Mouse (Mus musculus) heart, postnatal 4 days (tissue): ENCODE measurements around the gene Syt2. TPM values are rescaled to one million over a fixed set of nuclear protein-coding genes. Genes with fewer than 3 reads are reported as not detected.
A peak's percentile ranks its signal among the peaks of the same experiment; 100 is the strongest.

Experiments
- DNase-seq: peaks from one replicate; pipeline ENCODE4 v3.0.0; 2021
- total RNA-seq, 2 experiments: library from RNA; stranded (reverse); gene quantifications; 2 replicates each; pipeline ENCODE4 v1.2.3; 2021

Gene Syt2
- total RNA-seq, 2 experiments from 2014 or later, result 0.05 TPM; not detected in 1

DNA sequence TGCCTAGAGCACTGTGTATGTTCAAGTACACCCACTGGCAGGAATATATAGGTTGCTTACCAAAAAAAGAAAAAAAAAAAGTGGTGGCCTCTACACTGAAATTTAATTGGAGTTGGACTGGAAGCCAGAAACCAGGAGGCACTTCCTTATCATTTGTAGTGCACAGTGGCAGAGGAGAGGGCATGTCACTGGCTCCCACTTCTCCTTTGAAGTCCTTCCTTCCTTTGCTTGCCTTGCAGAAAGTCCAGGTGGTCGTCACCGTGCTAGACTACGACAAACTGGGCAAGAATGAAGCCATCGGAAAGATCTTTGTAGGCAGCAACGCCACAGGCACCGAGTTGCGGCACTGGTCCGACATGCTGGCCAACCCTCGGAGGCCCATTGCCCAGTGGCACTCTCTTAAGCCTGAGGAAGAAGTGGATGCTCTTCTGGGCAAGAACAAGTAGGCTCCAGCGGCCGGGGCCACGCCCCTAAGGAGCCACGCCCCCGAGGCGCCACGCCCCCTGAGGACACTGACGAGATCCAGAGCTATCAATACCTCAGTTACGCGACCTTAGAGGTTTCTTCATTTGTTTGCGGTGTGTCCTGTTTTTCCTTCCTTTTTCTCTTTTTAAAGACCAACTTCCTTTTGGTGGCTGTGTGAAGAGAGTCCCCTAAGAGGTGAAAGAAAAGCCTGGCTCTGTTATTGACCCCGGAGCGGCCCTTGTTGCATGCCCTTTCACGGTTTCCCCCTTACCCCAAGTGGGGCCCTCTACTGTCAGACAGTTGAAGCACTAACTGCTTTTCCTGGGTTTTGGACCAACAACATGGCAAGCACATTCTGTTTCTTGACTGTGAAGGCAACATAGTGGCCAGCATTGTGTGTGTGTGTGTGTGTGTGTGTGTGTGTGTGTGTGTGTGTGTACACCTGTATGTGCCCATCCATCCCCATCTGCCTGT, 101.0 kb downstream of the Syt2 start:
- peak; percentile 63 for DNase-seq

DNA sequence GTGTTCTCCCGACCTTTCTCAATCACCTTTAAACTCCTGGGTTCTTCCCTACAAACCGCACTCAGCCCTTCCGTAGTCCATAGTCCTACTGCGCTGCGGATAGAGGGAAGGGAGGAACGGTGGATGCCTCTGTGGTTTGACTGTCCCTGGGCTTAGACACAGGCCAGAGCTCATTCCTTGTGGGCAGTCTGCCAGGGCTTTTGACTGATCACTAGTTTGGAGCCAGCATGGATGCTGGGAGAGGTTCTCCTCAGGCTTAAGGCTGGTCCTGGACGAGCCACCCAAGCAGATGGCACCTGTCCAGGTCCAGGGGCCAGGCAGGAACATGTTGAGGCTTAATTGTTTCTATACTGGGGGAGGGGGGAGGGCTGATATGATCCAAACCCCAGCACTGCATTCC, 103.4 kb downstream of the Syt2 start:
- peak; percentile 79 for DNase-seq

DNA sequence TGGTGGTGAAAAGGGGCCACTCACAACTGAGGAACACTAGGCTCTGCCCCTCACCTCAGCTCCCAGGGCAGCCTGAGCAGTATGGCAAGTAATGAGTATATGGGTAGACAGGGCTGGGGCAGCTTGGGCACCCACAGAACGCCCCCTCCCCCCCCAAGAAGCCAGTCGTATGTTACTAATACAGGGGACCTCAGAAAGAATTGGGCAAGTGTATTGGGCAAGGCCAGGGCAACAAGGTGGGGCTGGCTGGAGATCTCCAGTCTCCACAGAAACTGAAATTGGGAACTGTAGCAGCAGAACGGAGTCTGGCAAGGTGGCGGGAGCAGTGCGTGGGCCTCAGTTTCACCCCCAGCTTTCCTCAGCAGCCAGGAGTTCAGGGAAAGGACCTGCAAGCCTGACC, 106.0 kb downstream of the Syt2 start:
- no peak for DNase-seq

DNA sequence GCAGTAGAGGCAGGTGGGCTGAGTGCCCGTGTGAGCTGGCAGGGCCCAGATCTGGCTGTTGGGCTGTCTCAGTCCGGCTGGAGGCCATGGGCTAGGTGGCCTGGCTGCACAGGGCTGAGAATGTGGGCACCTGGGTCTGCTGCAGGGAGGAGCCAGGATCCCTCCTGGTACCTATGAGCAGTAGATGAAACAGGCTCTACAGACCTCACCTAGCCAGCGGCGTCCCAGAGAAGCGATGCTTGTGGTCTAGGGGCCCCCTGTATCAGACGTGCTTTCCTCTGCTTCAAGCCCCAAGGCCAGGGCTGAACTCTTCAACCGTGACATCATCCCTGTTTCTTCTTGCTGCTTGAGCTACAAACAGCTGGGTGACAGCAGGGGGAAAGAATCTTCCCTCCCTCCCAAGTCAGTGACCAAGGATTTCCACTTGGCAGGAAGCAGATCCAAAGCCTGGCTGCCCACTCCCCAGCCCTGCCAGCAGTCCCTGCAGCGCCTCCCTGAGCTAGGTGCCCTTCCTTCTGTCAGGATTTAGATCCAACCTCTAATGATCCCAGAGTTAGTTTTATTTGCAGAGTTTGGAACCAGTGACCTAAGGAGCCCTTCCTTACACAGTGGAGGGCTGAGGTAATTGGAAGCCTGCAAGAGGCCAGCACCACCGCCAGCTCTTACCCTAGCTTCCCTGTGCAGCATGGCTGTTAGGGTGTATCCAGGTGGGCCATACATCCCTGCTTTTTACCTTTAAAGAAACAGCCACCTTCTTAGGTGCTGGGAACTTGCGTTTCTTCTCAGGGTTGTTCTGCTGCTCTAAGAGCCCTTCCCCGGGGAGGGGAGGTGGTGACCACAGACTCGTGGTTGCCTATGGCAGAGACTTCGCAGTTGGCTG, 107.5 kb downstream of the Syt2 start:
- DNase-seq, result peak; percentile 66

DNA sequence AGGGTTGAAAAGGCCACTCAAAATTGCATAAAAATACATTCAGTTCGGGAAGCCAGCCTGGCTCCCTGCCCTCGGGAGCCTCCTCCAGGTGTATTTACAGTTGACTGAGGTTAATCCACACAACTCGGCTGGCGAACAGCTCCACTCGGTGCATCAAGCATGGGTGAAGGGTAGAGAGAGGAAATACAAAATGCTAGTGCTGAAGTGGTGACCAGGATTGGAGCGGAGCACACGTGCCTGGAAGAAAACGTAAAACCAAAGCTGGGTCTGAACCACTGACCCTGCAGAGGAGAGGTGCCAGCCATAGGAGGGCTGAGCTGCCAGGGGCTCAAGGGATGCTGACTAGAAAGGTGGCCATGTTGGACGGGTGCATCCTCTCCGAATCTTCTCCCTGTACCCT, 108.3 kb downstream of the Syt2 start:
- DNase-seq, result no peak

DNA sequence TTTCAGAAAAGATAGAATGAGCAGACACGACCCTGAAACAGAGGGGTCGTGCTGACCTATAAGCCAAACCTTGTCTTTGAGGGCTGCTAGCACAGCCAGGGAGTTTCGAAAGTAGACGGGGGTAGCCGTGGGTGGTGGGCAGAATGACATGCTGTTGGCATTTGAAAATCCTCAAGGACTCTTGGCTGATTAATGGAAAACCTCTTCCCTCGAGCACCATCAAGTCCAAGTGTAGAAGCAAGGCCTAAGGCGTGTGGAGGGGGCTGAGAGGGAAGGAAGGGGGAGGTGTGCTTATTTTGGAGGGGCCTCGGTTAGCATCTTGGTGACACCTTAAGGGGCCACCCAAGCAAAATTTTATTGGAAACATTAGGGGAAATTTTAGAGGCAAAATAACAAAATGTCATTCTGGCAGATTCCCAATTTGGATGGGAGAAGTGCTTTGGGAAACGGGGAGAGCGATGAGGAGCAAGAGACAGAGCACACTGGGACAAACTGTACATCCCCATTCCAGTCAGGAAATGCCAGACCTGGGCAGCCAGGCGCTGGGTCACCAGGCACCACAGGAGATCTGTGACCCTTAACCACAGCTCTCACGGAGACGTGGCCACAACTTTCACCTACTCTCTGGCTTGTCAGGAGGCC, 109.2 kb downstream of the Syt2 start:
- no peak for DNase-seq

DNA sequence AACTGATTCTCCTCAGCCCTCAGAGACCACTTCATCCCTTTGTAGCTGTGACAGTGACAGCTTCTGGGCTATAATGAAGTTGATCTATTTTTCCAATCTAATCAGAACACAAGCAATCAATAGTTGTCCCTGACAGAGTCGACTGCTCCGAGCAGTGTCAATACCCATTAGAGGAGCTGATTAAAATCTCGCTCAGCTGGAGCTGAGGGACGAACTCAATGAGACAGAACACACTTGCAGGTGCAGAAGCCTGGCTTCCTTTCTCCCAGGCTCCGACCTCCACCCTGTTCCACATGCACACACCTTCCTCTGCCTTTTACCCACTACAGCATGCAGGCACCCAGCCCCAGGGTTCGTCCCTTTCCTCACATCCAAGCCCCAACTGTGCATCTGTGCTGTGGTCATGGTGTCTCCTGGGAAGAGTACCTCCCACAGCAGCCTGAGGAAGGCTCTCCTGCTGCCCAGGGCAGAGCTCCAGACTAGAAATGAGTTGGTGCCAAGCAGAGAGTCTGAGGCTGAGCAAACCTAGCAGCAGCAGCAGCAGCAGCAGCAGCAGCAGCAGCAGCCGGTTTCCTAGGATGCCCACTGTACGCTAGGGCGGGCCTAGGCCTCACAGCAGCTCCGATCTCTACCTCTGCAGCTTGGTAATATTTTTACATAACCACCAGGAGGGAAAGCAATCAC, 109.9 kb downstream of the Syt2 start:
- DNase-seq, result no peak

DNA sequence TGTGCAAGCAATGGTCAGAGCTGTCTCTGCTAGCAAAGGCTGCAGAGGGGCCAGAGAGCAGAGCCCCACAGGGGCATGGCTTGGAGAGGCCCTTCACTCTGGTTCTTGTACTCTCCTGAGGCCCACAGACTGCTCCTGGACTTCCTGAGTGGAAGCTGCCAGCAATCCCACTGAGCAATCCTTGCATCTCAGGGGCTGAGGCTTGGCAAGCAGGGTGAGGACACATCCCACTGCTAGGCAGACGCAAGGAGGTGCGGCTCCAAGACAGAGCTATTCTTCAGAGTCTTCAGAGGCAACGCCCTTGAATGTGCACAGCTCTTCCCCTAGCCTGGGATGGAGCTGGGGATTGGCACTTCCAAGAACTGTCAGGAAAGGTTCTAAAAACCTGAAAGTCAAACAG, 110.8 kb downstream of the Syt2 start:
- no peak for DNase-seq

DNA sequence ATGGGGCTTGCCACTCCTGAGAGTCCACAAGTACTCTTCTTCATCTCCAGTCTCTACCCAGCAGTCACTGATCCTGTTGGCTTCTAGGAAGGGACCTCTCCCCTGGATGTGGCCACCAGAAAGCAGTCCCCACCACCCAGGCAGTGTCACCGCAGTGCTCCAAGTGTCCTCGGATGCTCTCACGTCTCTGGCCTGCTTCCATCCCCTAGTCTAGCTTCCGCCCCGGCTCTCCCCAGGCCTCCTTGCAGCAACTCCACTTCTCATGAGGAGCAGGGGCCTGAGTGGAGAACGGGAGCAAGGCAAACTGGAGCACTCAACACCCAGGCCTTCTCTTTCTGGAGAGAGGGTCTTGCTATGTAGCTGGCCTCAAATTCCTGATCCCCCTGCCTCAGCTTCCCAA, 112.7 kb downstream of the Syt2 start:
- DNase-seq, result peak; percentile 54

DNA sequence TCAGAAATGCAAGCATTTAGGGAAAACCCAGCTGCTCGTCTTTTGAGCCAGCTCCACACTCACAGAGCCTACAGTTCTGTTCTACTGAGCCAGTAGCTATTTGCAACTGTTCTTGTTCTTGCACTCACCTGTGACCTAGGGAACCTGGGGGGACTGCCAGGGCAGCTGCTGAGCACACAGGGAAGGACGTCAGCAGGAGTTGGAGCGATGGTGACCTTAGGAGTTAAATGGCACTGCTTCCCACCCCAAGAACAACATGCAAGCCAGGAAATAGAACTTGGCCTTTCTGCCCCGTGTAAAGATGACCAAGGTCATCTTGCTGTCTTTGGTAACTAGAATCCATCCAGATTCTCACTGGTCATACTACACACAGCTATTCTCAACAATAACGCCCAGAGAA, 114.2 kb downstream of the Syt2 start:
- DNase-seq, result no peak

DNA sequence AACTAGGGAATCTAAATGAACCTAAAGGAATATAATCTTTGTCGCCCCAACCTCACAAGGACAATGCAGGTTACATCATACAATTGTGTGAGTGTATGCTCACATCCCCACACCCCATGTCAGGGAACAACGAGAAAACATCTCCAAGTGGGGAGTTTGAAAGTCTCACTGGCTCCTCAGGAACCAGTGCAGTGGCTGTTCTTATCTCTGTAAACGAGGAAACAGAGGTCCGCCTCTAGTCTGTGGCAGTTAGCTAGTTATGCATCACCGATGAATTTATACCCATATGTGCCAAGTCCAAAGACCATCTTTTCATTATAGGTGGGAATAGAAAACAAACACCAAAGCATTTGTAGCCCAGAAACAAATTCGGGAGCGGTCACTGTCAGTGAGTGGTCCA, 115.1 kb downstream of the Syt2 start:
- no peak for DNase-seq

DNA sequence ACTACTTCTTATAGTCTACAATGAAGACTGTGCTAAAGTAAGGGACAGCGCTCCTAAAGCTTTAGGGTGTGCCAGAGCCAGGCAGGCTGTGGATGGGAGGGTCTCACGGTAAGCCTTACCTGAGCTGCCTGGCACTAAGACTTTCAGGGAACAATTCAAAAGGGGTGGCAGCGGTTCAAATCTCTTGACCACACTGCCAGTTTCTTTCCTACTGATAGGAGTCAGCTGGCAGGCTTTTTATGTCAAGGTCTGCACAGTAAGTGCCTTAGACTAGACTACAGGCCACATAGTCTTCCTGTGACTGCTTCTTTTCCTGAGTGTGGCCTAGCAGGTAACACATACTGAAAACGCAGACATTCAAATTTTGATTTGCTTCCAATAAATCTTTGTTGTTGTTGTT, 116.8 kb downstream of the Syt2 start:
- no peak for DNase-seq

DNA sequence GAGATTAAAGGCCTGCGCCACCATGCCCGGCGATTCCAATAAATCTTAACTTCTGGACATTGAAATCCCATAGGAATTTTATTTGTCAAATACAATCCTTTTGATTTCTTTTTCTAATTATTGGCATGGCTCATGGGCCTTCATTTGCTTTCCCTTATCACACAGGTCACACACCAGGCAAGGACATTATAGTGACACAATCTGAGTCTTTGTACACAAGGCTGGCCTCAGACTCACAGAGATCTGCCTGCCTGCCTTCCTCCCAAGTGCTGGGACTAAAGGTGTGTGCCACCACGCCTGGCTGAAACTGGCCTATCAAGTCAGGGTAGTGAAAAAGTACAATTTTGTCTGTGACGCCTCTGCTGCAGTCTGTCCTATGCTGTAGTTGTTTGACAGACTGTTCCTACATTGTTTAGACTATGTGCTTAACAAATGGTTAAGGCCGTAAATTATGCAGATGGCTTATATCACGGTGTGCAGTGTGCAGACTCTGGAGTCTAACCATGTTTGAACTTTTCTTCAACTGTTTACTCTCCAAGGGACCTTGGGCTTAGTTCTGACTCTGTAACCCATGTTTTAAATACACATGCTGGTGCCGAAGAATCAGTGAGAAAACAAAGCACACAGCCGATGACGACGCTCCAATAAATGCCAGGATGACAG, 117.4 kb downstream of the Syt2 start:
- no peak for DNase-seq

DNA sequence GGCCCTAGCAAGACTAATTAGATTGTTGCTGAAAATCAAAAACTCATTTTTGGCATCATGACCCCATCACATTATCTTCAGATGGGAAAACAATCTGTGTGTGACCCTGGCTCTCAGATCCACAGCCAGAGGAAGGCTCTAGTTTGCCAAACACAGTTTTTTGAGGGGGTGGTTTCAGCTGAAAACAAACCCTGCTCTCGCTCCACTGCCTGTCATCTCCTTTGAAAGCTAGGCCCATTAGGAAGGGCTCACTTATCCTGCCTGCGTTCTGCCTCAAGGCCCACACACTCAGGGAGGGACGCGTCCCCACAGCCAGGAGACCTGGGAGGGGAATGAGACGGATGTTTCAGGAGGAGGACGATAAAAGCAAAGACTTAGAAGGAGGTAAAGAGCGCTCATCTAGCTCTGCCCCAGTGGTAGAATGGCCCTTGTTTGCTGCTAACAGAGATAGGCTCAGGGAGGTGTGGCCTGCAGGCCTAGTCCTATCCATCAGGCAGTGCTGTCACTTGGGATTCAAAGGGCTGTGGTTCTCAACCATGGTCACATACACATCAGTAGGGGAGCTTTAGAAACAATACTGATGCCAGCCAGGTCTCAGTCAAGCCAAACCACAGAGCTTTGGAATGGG, 118.5 kb downstream of the Syt2 start:
- DNase-seq, result no peak

DNA sequence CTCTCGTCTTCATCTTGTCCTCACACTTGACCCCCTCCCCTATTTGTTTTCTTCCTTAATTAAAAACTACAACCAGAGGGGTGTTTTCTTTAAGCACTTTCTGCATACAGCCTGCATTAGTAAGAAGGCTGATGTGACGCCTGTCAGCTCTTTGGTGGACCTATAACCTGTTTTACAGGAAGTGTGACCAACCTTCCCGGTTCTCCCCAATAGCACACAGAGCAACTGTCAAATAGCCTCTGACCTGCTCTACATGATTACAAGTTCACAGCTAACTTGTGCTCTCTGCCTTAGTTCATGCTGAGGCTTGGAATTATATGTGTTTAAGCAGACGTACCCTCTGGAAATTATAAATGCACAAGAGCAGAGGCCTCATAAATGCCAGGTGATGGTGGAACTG, 120.0 kb downstream of the Syt2 start:
- DNase-seq, result no peak

DNA sequence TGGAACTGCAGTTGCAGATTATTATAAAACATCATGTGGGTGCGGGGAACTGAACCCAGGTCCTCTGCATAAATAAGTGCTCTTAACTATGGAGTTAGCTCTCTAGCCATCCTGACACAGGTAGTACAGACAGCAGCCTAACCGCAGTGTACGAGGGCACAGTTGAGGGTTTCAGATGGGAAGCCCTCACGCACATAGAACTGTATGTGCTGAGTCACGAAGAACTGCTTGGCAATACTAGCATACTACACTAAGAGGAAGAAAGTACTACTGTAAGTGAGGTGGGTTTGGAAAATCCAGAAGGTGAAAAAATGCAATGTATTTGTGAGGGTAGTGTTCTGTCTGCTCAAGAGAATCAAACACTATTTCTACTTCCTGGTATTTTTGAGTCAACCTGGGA, 123.8 kb downstream of the Syt2 start:
- DNase-seq, result no peak

DNA sequence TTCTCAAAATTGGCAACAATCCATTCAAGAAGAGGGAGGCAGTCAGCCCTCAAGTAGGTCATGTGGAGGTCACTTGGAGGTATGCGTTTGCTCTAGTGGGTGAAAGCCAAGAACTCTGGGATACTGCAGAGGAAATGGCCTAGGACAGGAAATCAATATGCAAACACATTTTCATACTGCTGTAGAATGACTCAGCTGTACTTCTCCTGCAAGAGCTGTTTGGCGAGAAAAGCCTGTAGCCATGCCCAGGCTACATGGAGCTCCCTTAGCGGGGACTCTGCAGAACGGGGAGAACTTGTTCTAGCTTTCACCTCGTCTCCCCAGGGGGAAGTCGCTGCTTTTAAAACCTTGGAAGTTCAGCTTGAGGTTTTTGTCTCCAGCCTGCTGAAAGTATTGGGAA, 124.9 kb downstream of the Syt2 start:
- no peak for DNase-seq

DNA sequence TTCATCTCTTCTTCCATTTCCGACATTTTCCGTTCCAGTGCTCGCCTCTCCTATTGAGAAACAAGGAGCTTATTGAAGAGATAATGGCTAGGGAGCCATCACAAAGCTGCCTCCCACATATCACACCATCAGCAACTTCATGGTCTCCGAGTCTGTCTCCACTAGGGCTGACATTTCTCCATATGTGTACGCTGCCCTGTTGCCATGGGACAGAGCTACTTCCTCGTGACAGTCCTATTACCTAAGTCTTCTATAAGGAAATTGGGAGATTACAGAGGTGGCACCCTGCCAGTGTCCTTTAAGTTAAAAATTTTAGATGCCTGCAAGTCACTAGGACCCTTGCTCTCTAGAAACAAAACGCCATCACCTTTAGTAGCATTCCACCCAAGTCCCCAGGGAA, 125.5 kb downstream of the Syt2 start:
- no peak for DNase-seq

DNA sequence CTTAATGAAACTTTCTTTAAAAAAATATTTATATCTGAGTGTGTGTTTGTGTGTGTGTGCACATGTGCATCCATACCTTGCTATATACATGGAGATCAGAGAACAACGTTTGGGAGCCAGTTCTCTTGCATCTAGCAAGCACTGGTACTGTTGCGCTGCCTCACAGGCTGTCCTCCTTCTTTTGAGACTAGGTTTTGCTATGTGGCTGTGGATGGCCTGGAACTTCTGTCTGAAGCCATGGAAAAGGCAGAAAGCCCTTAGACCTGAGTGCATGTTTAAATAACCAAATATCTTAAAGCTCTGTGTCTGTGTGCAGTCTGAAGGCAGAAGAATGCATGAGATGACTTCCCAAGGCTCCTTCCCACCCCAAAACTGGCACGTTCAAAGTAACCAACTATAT, 126.3 kb downstream of the Syt2 start:
- DNase-seq, result no peak

DNA sequence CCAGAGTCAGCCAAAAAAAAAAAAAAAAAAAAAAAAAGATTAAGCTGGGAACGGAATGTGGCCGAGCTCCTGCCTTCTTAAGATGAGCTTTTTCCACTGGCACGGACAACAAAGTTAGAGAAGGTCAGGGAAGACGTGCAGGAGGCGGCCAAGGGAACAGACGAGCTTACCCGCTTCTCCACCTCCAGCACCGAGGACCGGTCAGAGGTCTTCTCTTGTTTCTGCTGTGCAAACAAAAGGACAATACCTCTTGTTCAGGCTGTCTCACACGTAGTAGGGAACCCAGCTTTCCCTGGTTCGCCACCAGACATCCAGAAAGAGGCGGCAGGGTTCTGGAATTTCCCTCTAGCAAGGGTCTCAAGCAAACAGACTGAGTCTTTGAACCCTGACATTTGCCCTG, 126.8 kb downstream of the Syt2 start:
- no peak for DNase-seq

DNA sequence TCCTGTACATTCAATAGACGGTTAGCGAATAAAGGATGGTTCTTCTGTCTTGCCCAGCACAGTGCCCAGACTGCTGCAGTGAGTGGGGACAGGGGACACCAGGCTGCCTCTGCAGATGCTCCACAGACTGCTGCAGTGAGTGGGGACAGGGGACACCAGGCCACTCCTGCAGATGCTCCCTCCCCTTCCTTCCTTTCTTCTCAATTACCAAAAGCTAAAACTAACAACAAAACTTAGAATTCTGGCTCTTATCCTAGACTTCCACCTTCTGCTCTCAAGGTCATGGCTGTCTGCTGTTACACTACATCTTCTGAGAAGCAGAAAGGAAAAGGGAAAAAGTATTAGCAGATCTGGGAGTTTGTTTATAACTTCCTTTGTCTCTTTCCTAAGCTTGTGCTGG, 127.8 kb downstream of the Syt2 start:
- DNase-seq, result no peak
